Comparison of ENCODE assay signal across 19 mouse cellular contexts in the genomic region with DNA sequence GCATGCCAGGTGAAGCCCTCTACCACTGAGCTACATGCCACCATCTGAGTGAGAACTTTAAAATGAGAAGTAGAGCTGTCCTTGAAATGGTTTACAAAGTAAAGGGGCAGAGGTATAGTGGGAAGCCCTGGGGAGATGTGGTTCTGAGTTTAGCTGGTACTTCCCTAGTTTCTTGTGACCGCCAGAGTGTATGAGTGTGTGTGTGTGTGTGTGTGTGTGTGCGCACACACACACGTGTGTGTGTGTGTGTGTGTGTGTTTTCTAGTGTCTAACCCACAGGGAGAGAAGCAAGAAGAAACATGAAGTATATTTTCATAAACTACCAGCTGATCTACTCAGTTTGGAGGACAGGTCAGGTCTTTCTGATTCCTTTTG. TPM values are rescaled to one million over a fixed set of nuclear protein-coding genes. Genes with fewer than 3 reads are reported as not detected.
"Had no signal": no experiment of that assay in that cellular context is flagged by ENCODE, and none has a peak within 500 bp of the region (broad histone marks: within the 10 kb centered on the region; RNA-seq: fewer than 3 reads in every experiment).

No protein-coding gene starts in this region.

- H3K36me3 ChIP-seq: limb, embryonic 12.5 days; limb, embryonic 15.5 days; midbrain, embryonic 12.5 days; midbrain, embryonic 15.5 days; neural tube, embryonic 12.5 days; stomach, embryonic 15.5 days had no signal

- DNase-seq: layer of hippocampus, postnatal 36 days; left cerebral cortex, postnatal 4 days; liver, postnatal 0 days; lung, embryonic 14.5 days; thymus, postnatal 25 days had no signal

- ATAC-seq: intestine, postnatal 0 days; liver, postnatal 0 days; lung, postnatal 0 days; midbrain, embryonic 15.5 days had no signal

- H3K9ac ChIP-seq: limb, embryonic 12.5 days; limb, embryonic 15.5 days; liver, embryonic 14.5 days; liver, postnatal 0 days; lung, embryonic 14.5 days; midbrain, embryonic 12.5 days; midbrain, embryonic 15.5 days; neural tube, embryonic 12.5 days; neural tube, embryonic 15.5 days; stomach, embryonic 15.5 days had no signal

- H3K27me3 ChIP-seq: limb, embryonic 12.5 days; limb, embryonic 15.5 days; midbrain, embryonic 12.5 days; midbrain, embryonic 15.5 days; neural tube, embryonic 12.5 days; neural tube, embryonic 15.5 days; stomach, embryonic 15.5 days had no signal

- H3K4me3 ChIP-seq: left cerebral cortex, adult 2 months; limb, embryonic 12.5 days; limb, embryonic 15.5 days; midbrain, embryonic 12.5 days; midbrain, embryonic 15.5 days; neural tube, embryonic 12.5 days; neural tube, embryonic 15.5 days; stomach, embryonic 15.5 days had no signal

- H3K4me2 ChIP-seq: limb, embryonic 12.5 days; limb, embryonic 15.5 days; liver, embryonic 11.5 days; lung, embryonic 14.5 days; midbrain, embryonic 12.5 days; midbrain, embryonic 15.5 days; neural tube, embryonic 12.5 days; neural tube, embryonic 15.5 days; stomach, embryonic 15.5 days had no signal

- H3K9me3 ChIP-seq: limb, embryonic 12.5 days; limb, embryonic 15.5 days; midbrain, embryonic 12.5 days; midbrain, embryonic 15.5 days; neural tube, embryonic 12.5 days; neural tube, embryonic 15.5 days; stomach, embryonic 15.5 days had no signal

- H3K27ac ChIP-seq: kidney, postnatal 0 days; left cerebral cortex, adult 2 months; limb, embryonic 12.5 days; limb, embryonic 15.5 days; liver, embryonic 14.5 days; macrophage; midbrain, embryonic 12.5 days; midbrain, embryonic 15.5 days; neural tube, embryonic 12.5 days; neural tube, embryonic 15.5 days; stomach, embryonic 15.5 days had no signal

- H3K4me1 ChIP-seq: limb, embryonic 12.5 days; limb, embryonic 15.5 days; midbrain, embryonic 12.5 days; midbrain, embryonic 15.5 days; neural tube, embryonic 12.5 days; neural tube, embryonic 15.5 days; stomach, embryonic 15.5 days had no signal

RNA-seq across cellular contexts. Expression of a gene that starts 57.5 kb away (rescaled TPM):
- total RNA-seq: layer of hippocampus, postnatal 36 days; left cerebral cortex, postnatal 4 days had no signal
- polyA plus RNA-seq: midbrain, embryonic 12.5 days; midbrain, embryonic 15.5 days; neural tube, embryonic 12.5 days; neural tube, embryonic 15.5 days had no signal
